Mouse (Mus musculus): Measurements from ENCODE around the gene Msrb1.

DNA sequence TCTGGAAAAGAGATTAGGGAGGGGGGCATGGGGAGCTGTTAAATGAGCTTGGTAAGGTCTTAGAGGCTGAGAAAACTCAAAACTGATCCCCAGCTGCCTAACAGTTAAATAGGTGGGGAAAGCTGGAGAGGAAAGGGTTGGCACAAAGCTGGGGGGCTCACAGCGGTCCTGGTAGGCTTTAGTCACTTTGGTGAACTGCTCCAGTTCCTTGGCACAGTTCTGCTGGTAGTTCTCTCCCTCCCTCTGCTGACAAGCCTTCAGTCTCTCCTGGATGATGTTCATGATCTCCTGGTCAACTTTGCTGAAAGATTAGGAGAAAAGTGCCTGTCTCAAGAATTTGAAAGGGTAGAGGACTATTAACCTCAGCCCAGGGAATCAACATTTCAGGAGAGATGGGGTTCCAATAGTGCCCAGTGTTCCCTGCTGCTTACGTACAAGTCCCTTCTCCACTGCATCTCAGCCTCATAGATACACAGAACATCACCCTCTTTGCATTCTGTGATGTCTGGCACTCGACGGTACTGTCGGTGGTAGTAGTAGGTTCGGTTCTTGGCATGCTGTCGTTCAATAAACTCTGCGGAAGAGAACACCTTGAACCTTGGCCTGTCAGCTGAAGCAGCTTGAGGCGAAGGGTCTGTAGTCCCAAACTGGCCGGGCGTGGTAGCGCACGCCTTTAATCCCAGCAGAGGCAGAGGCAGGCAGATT, 14.1 kb upstream of the Msrb1 start:
- TF ChIP-seq CTCF (IDR thresholded peaks at IDR 0.05; ENCODE audit: low read depth, low read length) = no peak
- no peak for TF ChIP-seq GATA1 (IDR thresholded peaks at IDR 0.05; ENCODE audit: borderline replicate concordance, low read length)

Data from G1E (cell line).